Mouse (Mus musculus) MEL (cell line): ENCODE results near the gene Tm9sf2. TPM values are rescaled to one million over a fixed set of nuclear protein-coding genes. Genes with fewer than 3 reads are reported as not detected.

Source experiments
- DNase-seq: peaks from one replicate; pipeline ENCODE4 v3.0.0; 2011; ENCODE audit warnings: low read depth, low spot score
- H3K27ac ChIP-seq: 2 replicates; pipeline ENCODE4 v1.5.1; 2012; ENCODE audit warnings: low read depth, mild to moderate bottlenecking, control low read depth, low read length, moderate library complexity; ENCODE audit not compliant: control insufficient read depth
- H3K27me3 ChIP-seq, 2 experiments: fragments of 150-350 bp in 1 of 2; sonication (generic) in 1 of 2; 2 replicates each; pipeline ENCODE4 v1.6.1; 2012; ENCODE audit warnings: low read length in 2 of 2, mild to moderate bottlenecking in 2 of 2, improper control_type of control experiment in 1 of 2, moderate library complexity in 1 of 2; ENCODE audit not compliant: insufficient read depth in 2 of 2, control insufficient read depth in 1 of 2
- H3K36me3 ChIP-seq, 2 experiments: 2 replicates each; pipeline ENCODE4 v1.6.1; 2012 to 2014; ENCODE audit warnings: low read length in 2 of 2, improper control_type of control experiment in 1 of 2, inconsistent platforms in 1 of 2, mild to moderate bottlenecking in 1 of 2; ENCODE audit not compliant: insufficient read depth in 2 of 2, control insufficient read depth in 1 of 2
- H3K4me1 ChIP-seq, 2 experiments: fragments of 150-350 bp in 1 of 2; sonication (generic) in 1 of 2; 2 replicates each; pipeline ENCODE4 v1.6.1; 2012; ENCODE audit warnings: low read length in 2 of 2, improper control_type of control experiment in 1 of 2, mild to moderate bottlenecking in 1 of 2; ENCODE audit not compliant: insufficient read depth in 2 of 2, control insufficient read depth in 1 of 2
- H3K4me3 ChIP-seq, 2 experiments: fragments of 150-350 bp in 1 of 2; sonication (generic) in 1 of 2; 2 replicates each; pipeline ENCODE4 v1.5.1; 2012; ENCODE audit warnings: low read depth in 2 of 2, low read length in 2 of 2, mild to moderate bottlenecking in 2 of 2, moderate library complexity in 2 of 2, control low read depth in 1 of 2, improper control_type of control experiment in 1 of 2; ENCODE audit not compliant: control insufficient read depth in 1 of 2, insufficient read depth in 1 of 2
- H3K79me2 ChIP-seq: 2 replicates; pipeline ENCODE4 v1.6.1; 2012; ENCODE audit warnings: mild to moderate bottlenecking, low read length, moderate library complexity; ENCODE audit not compliant: control insufficient read depth, poor library complexity, insufficient read depth
- H3K9ac ChIP-seq: 2 replicates; pipeline ENCODE4 v1.6.1; 2012; ENCODE audit warnings: low read depth, mild to moderate bottlenecking, control low read depth, low read length, moderate library complexity; ENCODE audit not compliant: control insufficient read depth, poor library complexity, severe bottlenecking
- H3K9me3 ChIP-seq: fragments of 150-350 bp; sonication (generic); replicated peaks from 2 replicates; pipeline ENCODE4 v1.6.1; 2012; ENCODE audit warnings: mild to moderate bottlenecking, low read length, improper control_type of control experiment, moderate library complexity; ENCODE audit not compliant: insufficient read depth
- BHLHE40 ChIP-seq: IDR thresholded peaks from 2 replicates; pipeline ENCODE4 v1.6.1; 2012; ENCODE audit warnings: low read depth, mild to moderate bottlenecking, inconsistent platforms, low read length, improper control_type of control experiment, borderline replicate concordance
- CHD1 ChIP-seq: IDR thresholded peaks from 2 replicates; pipeline ENCODE4 v1.6.1; 2012; ENCODE audit warnings: low read depth, mild to moderate bottlenecking, inconsistent platforms, low read length, improper control_type of control experiment
- ETS1 ChIP-seq: IDR thresholded peaks from 2 replicates; pipeline ENCODE4 v1.6.1; 2012; ENCODE audit warnings: low read depth, mild to moderate bottlenecking, inconsistent platforms, low read length, improper control_type of control experiment, moderate library complexity
- GABPA ChIP-seq: IDR thresholded peaks from 2 replicates; pipeline ENCODE4 v1.6.1; 2012; ENCODE audit warnings: low read depth, mild to moderate bottlenecking, inconsistent platforms, low read length, improper control_type of control experiment, moderate library complexity
- GATA1 ChIP-seq: IDR thresholded peaks from 2 replicates; pipeline ENCODE4 v1.6.1; 2011; ENCODE audit warnings: low read depth, low read length, improper control_type of control experiment
- HCFC1 ChIP-seq: IDR thresholded peaks from 2 replicates; pipeline ENCODE4 v1.6.1; 2012; ENCODE audit warnings: low read depth, mild to moderate bottlenecking, inconsistent platforms, low read length, improper control_type of control experiment, moderate library complexity
- MAX ChIP-seq: IDR thresholded peaks from 2 replicates; pipeline ENCODE4 v1.6.1; 2011; ENCODE audit warnings: low read length, improper control_type of control experiment
- MYC ChIP-seq: IDR thresholded peaks from 2 replicates; pipeline ENCODE4 v1.6.1; 2011; ENCODE audit warnings: low read depth, mild to moderate bottlenecking, low read length, improper control_type of control experiment, moderate library complexity
- POLR2A ChIP-seq, 2 experiments: IDR thresholded peaks; 2 replicates each; pipeline ENCODE4 v1.6.1; 2011 to 2012; ENCODE audit warnings: low read length in 2 of 2, mild to moderate bottlenecking in 2 of 2, control low read depth in 1 of 2, improper control_type of control experiment in 1 of 2, low read depth in 1 of 2, moderate library complexity in 1 of 2; ENCODE audit not compliant: control insufficient read depth in 1 of 2, insufficient read depth in 1 of 2, poor library complexity in 1 of 2
- POLR2AphosphoS2 ChIP-seq: IDR thresholded peaks from 2 replicates; pipeline ENCODE4 v1.6.1; 2011; ENCODE audit warnings: low read length, improper control_type of control experiment
- SIN3A ChIP-seq: IDR thresholded peaks from 2 replicates; pipeline ENCODE4 v1.6.1; 2012; ENCODE audit warnings: low read length, improper control_type of control experiment, inconsistent platforms
- TAL1 ChIP-seq: IDR thresholded peaks from 2 replicates; pipeline ENCODE4 v1.6.1; 2012; ENCODE audit warnings: mild to moderate bottlenecking, inconsistent platforms, low read length, moderate library complexity, mixed read lengths
- TBP ChIP-seq: IDR thresholded peaks from 2 replicates; pipeline ENCODE4 v1.8.0; 2011; ENCODE audit warnings: low read depth, low read length, improper control_type of control experiment
- USF1 ChIP-seq: IDR thresholded peaks from 2 replicates; pipeline ENCODE4 v1.6.1; 2014; ENCODE audit warnings: low read depth, mild to moderate bottlenecking, inconsistent platforms, low read length, improper control_type of control experiment, moderate library complexity
- ZKSCAN1 ChIP-seq: IDR thresholded peaks from 2 replicates; pipeline ENCODE4 v1.6.1; 2012; ENCODE audit warnings: low read depth, mild to moderate bottlenecking, inconsistent platforms, low read length, improper control_type of control experiment, moderate library complexity
- polyA plus RNA-seq, 2 experiments: library from polyadenylated mRNA; stranded (reverse) in 1 of 2; unstranded in 1 of 2; fragments of >175 nt in 1 of 2; fragments of >200 nt in 1 of 2; gene quantifications; 2 replicates each; pipeline versions ENCODE4 v1.2.1 to v1.2.4; 2012; ENCODE audit warnings: low replicate concordance in 2 of 2, low read depth in 1 of 2; ENCODE audit not compliant: insufficient read length in 2 of 2, insufficient read depth in 1 of 2, missing spikeins in 1 of 2
- total RNA-seq: library from RNA; depleted of rRNA; stranded (reverse); fragments of 300-350 nt; gene quantifications from 2 replicates; pipeline ENCODE4 v1.2.3, GENCODE M21; 2012

The Tm9sf2 gene
- total and polyA plus RNA-seq, 3 experiments = 59.6 to 62.7 TPM; not detected in 1

DNA sequence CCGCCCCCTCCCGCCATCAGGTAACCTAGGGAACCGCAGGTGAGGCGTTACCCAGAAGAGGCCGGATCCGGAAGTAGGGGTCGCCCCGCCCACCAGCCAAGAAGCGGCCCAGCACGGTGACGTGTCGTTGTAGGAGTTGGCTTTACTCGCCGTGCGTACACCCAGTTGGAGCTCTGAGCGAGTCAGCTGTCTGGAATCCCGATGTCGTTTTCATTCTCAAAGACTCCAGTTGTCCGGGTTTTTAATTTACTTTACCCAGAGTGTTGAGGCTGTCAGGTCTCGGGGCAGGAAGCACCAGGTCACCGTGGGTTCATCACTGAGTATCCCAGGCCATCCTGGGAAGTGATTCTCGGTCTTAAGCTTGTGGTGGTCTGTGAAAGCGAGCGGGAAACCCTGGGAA, 2.0 kb upstream of the Tm9sf2 start (continued):
- TF ChIP-seq GABPA (no peak), CHD1 (0 out of 2 replicates have a peak, but pooled peaks have one; percentile 2), USF1 (peak; percentile 67), TAL1 (no peak), POLR2AphosphoS2 (peak; percentile 61; the same call in 1 of the 2 replicates), ZKSCAN1 (no peak), BHLHE40 (no peak), GATA1 (no peak), SIN3A (peak; percentile 95)

DNA sequence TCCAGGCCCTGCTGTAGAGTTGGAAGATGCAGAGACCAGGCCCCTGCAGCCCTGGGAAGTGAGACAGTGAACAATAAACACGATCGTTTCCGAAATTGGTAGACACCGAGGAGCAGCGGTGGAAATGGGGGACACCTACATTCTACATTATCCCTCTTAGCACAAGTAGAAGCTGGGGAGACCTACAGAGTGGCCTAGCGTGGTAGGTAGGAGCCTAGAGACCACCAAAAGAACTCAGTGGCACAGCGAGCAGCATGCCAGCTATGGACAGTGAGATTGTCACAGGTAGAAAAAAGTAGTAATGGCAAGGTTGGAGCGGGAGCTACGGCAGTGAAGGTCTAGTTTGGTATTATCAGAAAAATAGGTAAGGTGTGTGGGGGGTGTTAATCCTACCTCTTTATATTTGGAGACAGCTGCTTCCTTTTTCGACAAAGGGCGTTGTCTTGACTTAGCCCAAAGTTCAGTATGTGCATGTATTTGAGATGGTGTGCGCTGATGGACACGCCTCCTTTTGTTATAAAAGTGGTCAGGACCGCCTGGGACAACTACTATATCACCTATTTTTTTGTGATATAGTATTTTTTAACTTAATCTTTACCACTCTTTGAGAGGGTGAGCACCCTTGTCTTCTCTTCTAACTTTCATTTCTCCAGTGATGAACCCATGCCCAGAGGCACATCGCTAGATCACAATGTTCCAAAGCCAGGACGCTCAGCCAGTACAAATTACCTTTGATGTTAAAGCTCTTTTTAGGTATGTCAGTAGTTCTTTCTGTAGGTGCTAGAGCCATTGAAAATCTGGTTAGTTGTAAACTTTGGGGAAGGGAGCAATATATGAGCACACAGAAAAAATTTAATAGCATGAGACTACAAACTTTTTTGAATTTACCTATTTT, 1.2 kb upstream of the Tm9sf2 start:
- peaks cover 0 to 17% of the 10 kb centered on the region in 2 experiments; a peak in 2 of 4 replicates for H3K36me3 ChIP-seq
- H3K27ac ChIP-seq = peak overlapping the region; percentile 86
- H3K27me3 ChIP-seq = no peaks in the 10 kb centered on the region
- H3K79me2 ChIP-seq = peaks cover 35% of the 10 kb centered on the region
- TF ChIP-seq SIN3A (peak; percentile 74; the same call in 1 of the 2 replicates), POLR2AphosphoS2 (no peak), MAX (peak; percentile 37; the same call in 1 of the 2 replicates), TBP (no peak; the same call in 1 of the 2 replicates), HCFC1 (0 out of 2 replicates have a peak, but pooled peaks have one; percentile 48), MYC (peak; percentile 37; the same call in 1 of the 2 replicates), ETS1 (peak; percentile 74)
- DNase-seq = peak; percentile 82
- peak overlapping the region; percentile 86 for H3K9ac ChIP-seq
- H3K4me3 ChIP-seq = peak overlapping the region; percentile 59 to 72
- no peaks in the 10 kb centered on the region for H3K9me3 ChIP-seq
- peaks cover 11 to 12% of the 10 kb centered on the region in 2 experiments for H3K4me1 ChIP-seq

DNA sequence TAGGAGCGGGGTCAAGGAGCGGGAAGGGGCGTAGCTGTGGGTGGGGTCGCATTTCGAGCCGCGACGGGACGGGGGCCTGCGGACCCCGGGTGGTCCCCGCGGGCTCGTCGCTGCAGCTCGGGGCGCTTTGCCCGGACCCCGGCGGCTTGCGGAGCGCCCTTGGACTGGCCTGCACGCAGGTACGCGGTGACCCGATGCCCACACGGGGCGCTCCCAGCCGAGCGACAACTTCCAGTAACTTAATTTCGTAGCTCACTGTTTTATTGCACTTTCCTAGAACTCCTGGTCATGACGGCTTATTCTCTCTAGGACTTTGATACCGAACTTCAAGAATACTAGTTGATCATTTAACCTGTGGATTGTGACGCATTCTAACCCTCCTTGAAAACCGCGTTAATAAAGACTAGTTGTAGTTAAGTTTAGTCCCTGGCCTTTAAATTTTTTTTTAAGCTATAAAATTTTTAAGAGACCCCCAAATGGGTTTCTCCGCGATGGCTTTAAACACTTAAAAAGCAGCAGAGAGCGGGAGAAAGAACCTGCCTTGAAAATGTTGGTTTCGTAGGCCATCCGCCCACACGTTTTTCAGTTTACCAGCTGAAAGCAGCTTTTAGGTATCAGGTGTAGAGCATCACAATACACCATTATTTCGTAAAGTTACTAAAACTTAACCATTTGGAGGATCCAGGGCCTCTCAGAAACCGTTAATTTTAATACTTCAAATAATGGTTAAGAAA, 810 bp downstream of the Tm9sf2 start:
- H3K27ac ChIP-seq = peak overlapping the region; percentile 84
- H3K4me1 ChIP-seq = peaks cover 11 to 12% of the 10 kb centered on the region in 2 experiments
- no peaks in the 10 kb centered on the region for H3K9me3 ChIP-seq
- H3K4me3 ChIP-seq = peak overlapping the region; percentile 81 to 99
- H3K9ac ChIP-seq = peak overlapping the region; percentile 98
- H3K79me2 ChIP-seq = peaks cover 53% of the 10 kb centered on the region
- no peak for TF ChIP-seq POLR2A (IDR thresholded peaks at IDR 0.05; ENCODE audit: control insufficient read depth in 1 of 2, insufficient read depth in 1 of 2, low read depth in 1 of 2, low read length in 2 of 2, poor library complexity in 1 of 2)
- no peak for TF ChIP-seq ETS1
- TF ChIP-seq CHD1 = peak; percentile 86; the same call in 1 of the 2 replicates
- TF ChIP-seq SIN3A = peak; percentile 48
- TF ChIP-seq, all 39 proteins: peak for 2
- H3K27me3 ChIP-seq = no peaks in the 10 kb centered on the region
- peak; percentile 59 for DNase-seq
- H3K36me3 ChIP-seq = peaks cover 2 to 17% of the 10 kb centered on the region in 2 experiments; a peak in 3 of 4 replicates
